Mouse (Mus musculus): ENCODE results near the gene Plekhg1. TPM values are rescaled to one million over a fixed set of nuclear protein-coding genes. Genes with fewer than 3 reads are reported as not detected.

Gene Plekhg1
- polyA plus RNA-seq, 1 experiment from 2014 or later = 16.2 TPM

- no peaks in the 10 kb centered on the region for H3K9me3 ChIP-seq (replicated peaks; ENCODE audit: control insufficient read depth, low read length)
- no peak overlapping the region for H3K27ac ChIP-seq (replicated peaks; ENCODE audit: low read depth, low read length)
- no peak overlapping the region for H3K4me3 ChIP-seq (ENCODE audit: low read depth, low read length)
- no peak overlapping the region for H3K4me2 ChIP-seq (ENCODE audit: low read depth, low read length)
- WGBS = 89% methylated on average over 7 of the region's 7 CpGs
- no peak overlapping the region for H3K9ac ChIP-seq (replicated peaks; ENCODE audit: low read length)
- no peaks in the 10 kb centered on the region for H3K4me1 ChIP-seq (ENCODE audit: control insufficient read depth, insufficient read depth, low read length)
- ATAC-seq (replicated peaks; ENCODE audit: insufficient number of reproducible peaks, low FRiP score, low TSS enrichment, low read depth) (no peak), DNase-seq (ENCODE audit: low spot score) (no peak)
- no peaks in the 10 kb centered on the region for H3K27me3 ChIP-seq (ENCODE audit: control insufficient read depth, insufficient read depth, low read length)
- H3K36me3 ChIP-seq (replicated peaks; ENCODE audit: control insufficient read depth, insufficient read depth, low read depth, low read length) = no peaks in the 10 kb centered on the region
Observed at GRCm38 (mm10) chr10:3834678-3835077, 94.5 kb downstream of the Plekhg1 start.

- DNase-seq (ENCODE audit: low spot score) (peak; percentile 25), ATAC-seq (replicated peaks; ENCODE audit: insufficient number of reproducible peaks, low FRiP score, low TSS enrichment, low read depth) (no peak)
Observed at GRCm38 (mm10) chr10:3835616-3836015, 95.5 kb downstream of the Plekhg1 start.

GRCm38 (mm10) chr10:3839748-3840432 is 99.7 kb downstream of the Plekhg1 start:
- H3K4me2 ChIP-seq (ENCODE audit: low read depth, low read length) = no peak overlapping the region
- ATAC-seq (replicated peaks; ENCODE audit: insufficient number of reproducible peaks, low FRiP score, low TSS enrichment, low read depth) = no peak
- H3K27me3 ChIP-seq (ENCODE audit: control insufficient read depth, insufficient read depth, low read length) = no peaks in the 10 kb centered on the region
- H3K9ac ChIP-seq (replicated peaks; ENCODE audit: low read length) = no peak overlapping the region
- no peaks in the 10 kb centered on the region for H3K4me1 ChIP-seq (ENCODE audit: control insufficient read depth, insufficient read depth, low read length)
- no peaks in the 10 kb centered on the region for H3K9me3 ChIP-seq (replicated peaks; ENCODE audit: control insufficient read depth, low read length)
- no peaks in the 10 kb centered on the region for H3K36me3 ChIP-seq (replicated peaks; ENCODE audit: control insufficient read depth, insufficient read depth, low read depth, low read length)
- H3K27ac ChIP-seq (replicated peaks; ENCODE audit: low read depth, low read length) = no peak overlapping the region
- 47% methylated on average over 6 of the region's 6 CpGs for WGBS
- DNase-seq (ENCODE audit: low spot score) = peak; percentile 19
- no peak overlapping the region for H3K4me3 ChIP-seq (ENCODE audit: low read depth, low read length)

More at GRCm38 (mm10) chr10:3835616-3836015, 95.5 kb downstream of the Plekhg1 start:
- Histone ChIP-seq H3K9ac (replicated peaks; ENCODE audit: low read length) (no peak overlapping the region), H3K4me3 (ENCODE audit: low read depth, low read length) (no peak overlapping the region), H3K9me3 (replicated peaks; ENCODE audit: control insufficient read depth, low read length) (no peaks in the 10 kb centered on the region), H3K4me1 (ENCODE audit: control insufficient read depth, insufficient read depth, low read length) (no peaks in the 10 kb centered on the region), H3K36me3 (replicated peaks; ENCODE audit: control insufficient read depth, insufficient read depth, low read depth, low read length) (no peaks in the 10 kb centered on the region), H3K27ac (replicated peaks; ENCODE audit: low read depth, low read length) (no peak overlapping the region), H3K4me2 (ENCODE audit: low read depth, low read length) (no peak overlapping the region), H3K27me3 (ENCODE audit: control insufficient read depth, insufficient read depth, low read length) (no peaks in the 10 kb centered on the region)
- 49% methylated on average over 10 of the region's 10 CpGs for WGBS

GRCm38 (mm10) chr10:3844430-3844829 is 104.3 kb downstream of the Plekhg1 start:
- DNase-seq (ENCODE audit: low spot score) = no peak
- ATAC-seq (replicated peaks; ENCODE audit: insufficient number of reproducible peaks, low FRiP score, low TSS enrichment, low read depth) = no peak
- no peaks in the 10 kb centered on the region for H3K9me3 ChIP-seq (replicated peaks; ENCODE audit: control insufficient read depth, low read length)

GRCm38 (mm10) chr10:3847021-3847420 is 106.9 kb downstream of the Plekhg1 start:
- H3K27me3 ChIP-seq (ENCODE audit: control insufficient read depth, insufficient read depth, low read length) = no peaks in the 10 kb centered on the region
- H3K36me3 ChIP-seq (replicated peaks; ENCODE audit: control insufficient read depth, insufficient read depth, low read depth, low read length) = no peaks in the 10 kb centered on the region
- no peak for ATAC-seq (replicated peaks; ENCODE audit: insufficient number of reproducible peaks, low FRiP score, low TSS enrichment, low read depth)
- WGBS = 54% methylated on average over 2 of the region's 2 CpGs
- H3K4me1 ChIP-seq (ENCODE audit: control insufficient read depth, insufficient read depth, low read length) = no peaks in the 10 kb centered on the region
- no peak for DNase-seq (ENCODE audit: low spot score)
- no peak overlapping the region for H3K27ac ChIP-seq (replicated peaks; ENCODE audit: low read depth, low read length)
- H3K4me3 ChIP-seq (ENCODE audit: low read depth, low read length) = no peak overlapping the region
- no peak overlapping the region for H3K9ac ChIP-seq (replicated peaks; ENCODE audit: low read length)
- no peak overlapping the region for H3K4me2 ChIP-seq (ENCODE audit: low read depth, low read length)
- no peaks in the 10 kb centered on the region for H3K9me3 ChIP-seq (replicated peaks; ENCODE audit: control insufficient read depth, low read length)

More at GRCm38 (mm10) chr10:3844430-3844829, 104.3 kb downstream of the Plekhg1 start:
- no peak overlapping the region for H3K4me2 ChIP-seq (ENCODE audit: low read depth, low read length)
- H3K9ac ChIP-seq (replicated peaks; ENCODE audit: low read length) = no peak overlapping the region
- H3K27me3 ChIP-seq (ENCODE audit: control insufficient read depth, insufficient read depth, low read length) = no peaks in the 10 kb centered on the region
- no peak overlapping the region for H3K27ac ChIP-seq (replicated peaks; ENCODE audit: low read depth, low read length)
- WGBS = 81% methylated on average over 5 of the region's 5 CpGs
- H3K4me3 ChIP-seq (ENCODE audit: low read depth, low read length) = no peak overlapping the region
- H3K4me1 ChIP-seq (ENCODE audit: control insufficient read depth, insufficient read depth, low read length) = no peaks in the 10 kb centered on the region
- H3K36me3 ChIP-seq (replicated peaks; ENCODE audit: control insufficient read depth, insufficient read depth, low read depth, low read length) = no peaks in the 10 kb centered on the region

GRCm38 (mm10) chr10:3851461-3851860 is 111.3 kb downstream of the Plekhg1 start:
- 0 out of 2 replicates have a peak overlapping the region, but pooled peaks have one; percentile 16 for H3K27ac ChIP-seq (replicated peaks; ENCODE audit: low read depth, low read length)
- ATAC-seq (replicated peaks; ENCODE audit: insufficient number of reproducible peaks, low FRiP score, low TSS enrichment, low read depth) (no peak; the same call in 1 of the 2 replicates), DNase-seq (ENCODE audit: low spot score) (peak; percentile 40)
- H3K9me3 ChIP-seq (replicated peaks; ENCODE audit: control insufficient read depth, low read length) = no peaks in the 10 kb centered on the region
- 2% methylated on average over 2 of the region's 2 CpGs for WGBS
- H3K4me2 ChIP-seq (ENCODE audit: low read depth, low read length) = no peak overlapping the region
- no peak overlapping the region for H3K4me3 ChIP-seq (ENCODE audit: low read depth, low read length)
- H3K27me3 ChIP-seq (ENCODE audit: control insufficient read depth, insufficient read depth, low read length) = no peaks in the 10 kb centered on the region
- H3K4me1 ChIP-seq (ENCODE audit: control insufficient read depth, insufficient read depth, low read length) = no peaks in the 10 kb centered on the region
- no peak overlapping the region for H3K9ac ChIP-seq (replicated peaks; ENCODE audit: low read length)
- H3K36me3 ChIP-seq (replicated peaks; ENCODE audit: control insufficient read depth, insufficient read depth, low read depth, low read length) = no peaks in the 10 kb centered on the region

- H3K36me3 ChIP-seq (replicated peaks; ENCODE audit: control insufficient read depth, insufficient read depth, low read depth, low read length) = no peaks in the 10 kb centered on the region
- no peaks in the 10 kb centered on the region for H3K4me1 ChIP-seq (ENCODE audit: control insufficient read depth, insufficient read depth, low read length)
- ATAC-seq (replicated peaks; ENCODE audit: insufficient number of reproducible peaks, low FRiP score, low TSS enrichment, low read depth) = no peak
- H3K9me3 ChIP-seq (replicated peaks; ENCODE audit: control insufficient read depth, low read length) = no peaks in the 10 kb centered on the region
- H3K4me2 ChIP-seq (ENCODE audit: low read depth, low read length) = no peak overlapping the region
- no peak overlapping the region for H3K27ac ChIP-seq (replicated peaks; ENCODE audit: low read depth, low read length)
- H3K4me3 ChIP-seq (ENCODE audit: low read depth, low read length) = no peak overlapping the region
- no peak overlapping the region for H3K9ac ChIP-seq (replicated peaks; ENCODE audit: low read length)
- H3K27me3 ChIP-seq (ENCODE audit: control insufficient read depth, insufficient read depth, low read length) = no peaks in the 10 kb centered on the region
- WGBS = 87% methylated on average over 3 of the region's 3 CpGs
- no peak for DNase-seq (ENCODE audit: low spot score)
Observed at GRCm38 (mm10) chr10:3852733-3853132, 112.6 kb downstream of the Plekhg1 start.

GRCm38 (mm10) chr10:3857912-3858311 is 117.7 kb downstream of the Plekhg1 start:
- WGBS = 11% methylated on average over 5 of the region's 5 CpGs
- Histone ChIP-seq H3K27ac (replicated peaks; ENCODE audit: low read depth, low read length) (no peak overlapping the region), H3K4me3 (ENCODE audit: low read depth, low read length) (no peak overlapping the region), H3K4me2 (ENCODE audit: low read depth, low read length) (no peak overlapping the region), H3K36me3 (replicated peaks; ENCODE audit: control insufficient read depth, insufficient read depth, low read depth, low read length) (no peaks in the 10 kb centered on the region), H3K9me3 (replicated peaks; ENCODE audit: control insufficient read depth, low read length) (no peaks in the 10 kb centered on the region), H3K4me1 (ENCODE audit: control insufficient read depth, insufficient read depth, low read length) (peaks cover 7% of the 10 kb centered on the region), H3K27me3 (ENCODE audit: control insufficient read depth, insufficient read depth, low read length) (no peaks in the 10 kb centered on the region), H3K9ac (replicated peaks; ENCODE audit: low read length) (no peak overlapping the region)
- no peak for ATAC-seq (replicated peaks; ENCODE audit: insufficient number of reproducible peaks, low FRiP score, low TSS enrichment, low read depth)
- no peak for DNase-seq (ENCODE audit: low spot score)

All from embryonic facial prominence, embryonic 11.5 days (tissue).